Mouse (Mus musculus) heart, adult 2 months (tissue): ENCODE data around the gene Smg7. TPM values are rescaled to one million over a fixed set of nuclear protein-coding genes. Genes with fewer than 3 reads are reported as not detected.

Experiments
- DNase-seq, 2 experiments: peaks; one replicate each; pipeline ENCODE4 v3.0.0; 2021
- H3K27ac ChIP-seq: fragments of 200-600 bp; 2 replicates; pipeline ENCODE4 v1.8.1; 2022
- H3K27me3 ChIP-seq: fragments of 200-500 bp; 2 replicates; pipeline ENCODE4 v1.6.1; 2012; ENCODE audit warnings: mild to moderate bottlenecking, low read length, inconsistent platforms, mixed read lengths; ENCODE audit not compliant: control insufficient read depth, insufficient read depth
- H3K36me3 ChIP-seq: fragments of 200-500 bp; 2 replicates; pipeline ENCODE4 v1.6.1; 2012; ENCODE audit warnings: low read length, inconsistent platforms; ENCODE audit not compliant: control insufficient read depth, insufficient read depth
- H3K4me1 ChIP-seq: fragments of 200-500 bp; 2 replicates; pipeline ENCODE4 v1.6.1; 2011; ENCODE audit warnings: low read length; ENCODE audit not compliant: control insufficient read depth, insufficient read depth
- H3K4me3 ChIP-seq: fragments of 200-600 bp; 2 replicates; pipeline ENCODE4 v1.8.1; 2022
- H3K79me2 ChIP-seq: fragments of 200-500 bp; replicated peaks from 2 replicates; pipeline ENCODE4 v1.6.1; 2012; ENCODE audit warnings: mild to moderate bottlenecking, inconsistent platforms, low read length, moderate library complexity, mixed read lengths; ENCODE audit not compliant: control insufficient read depth, insufficient read depth
- H3K9ac ChIP-seq: fragments of 200-500 bp; 2 replicates; pipeline ENCODE4 v1.6.1; 2012; ENCODE audit warnings: low read depth, mild to moderate bottlenecking, control low read depth, inconsistent platforms, low read length, mixed read lengths
- CTCF ChIP-seq: fragments of 200-600 bp; IDR thresholded peaks from 2 replicates; pipeline ENCODE4 v1.8.1; 2022; ENCODE audit warnings: antibody characterized with exemption, mild to moderate bottlenecking, moderate library complexity
- EP300 ChIP-seq: fragments of 200-500 bp; IDR thresholded peaks from 2 replicates; pipeline ENCODE4 v1.6.1; 2011; ENCODE audit warnings: low read depth, low read length, control low read depth; ENCODE audit not compliant: insufficient read depth
- POLR2A ChIP-seq: fragments of 200-500 bp; IDR thresholded peaks from 2 replicates; pipeline ENCODE4 v1.6.1; 2011; ENCODE audit warnings: mild to moderate bottlenecking, low read depth, low read length, control low read depth; ENCODE audit not compliant: insufficient read depth
- whole genome bisulfite sequencing: fragments of 180-500 bp; shearing (Covaris S2); methylation state at CpG from one replicate; pipeline ENCODE4 v1.1.7; 2018; 5-methylcytosine and 5-hydroxymethylcytosine counted together
- intact Hi-C: fragments of 180-260 bp; cut with DNase I; formaldehyde crosslinking; loops from one replicate; pipeline ENCODE4 v1.15.1; 2025
- polyA plus RNA-seq: library from polyadenylated mRNA; depleted of rRNA; stranded (reverse); fragments of >200 nt; gene quantifications from 2 replicates; pipeline ENCODE4 v1.2.3, GENCODE M21; 2012
- total RNA-seq, 2 experiments: library from RNA; stranded (reverse); gene quantifications; 2 replicates each; pipeline ENCODE4 v1.2.3; 2021

The Smg7 gene
- total and polyA plus RNA-seq, 3 experiments: 36.0 to 39.3 (median 39.3) TPM

DNA sequence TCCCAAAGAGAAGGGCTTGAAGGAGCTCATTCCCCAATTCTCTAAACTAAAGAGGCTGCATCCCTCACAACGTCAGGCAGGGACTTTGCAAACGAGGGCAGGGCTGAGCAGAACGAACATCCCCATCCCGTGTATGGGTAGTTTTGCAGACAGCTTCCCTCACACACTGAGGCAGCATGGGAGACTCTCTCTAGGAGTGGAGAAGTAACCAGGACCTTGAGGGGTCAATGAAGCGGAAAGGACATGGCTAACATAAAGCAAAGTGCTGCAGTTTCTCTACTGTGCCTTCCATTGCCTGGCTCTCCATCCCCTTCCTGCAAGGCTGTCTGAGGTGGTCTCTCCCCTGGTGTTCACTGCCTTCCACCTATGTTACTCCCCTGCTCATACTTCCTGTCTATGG is 74.3 kb downstream of the Smg7 start:
- intact Hi-C loops: loop anchor here (5.0 kb wide), 1 partner anchor 1231 kb away; no protein-coding TSS in a partner anchor
- DNase-seq: no peak
- H3K79me2 ChIP-seq: no peaks in the 10 kb centered on the region
- TF ChIP-seq EP300 (no peak), CTCF (no peak), POLR2A (no peak)
- no peaks in the 10 kb centered on the region for H3K27me3 ChIP-seq
- no peak overlapping the region for H3K4me3 ChIP-seq
- peaks cover 2% of the 10 kb centered on the region; the same call in 1 of the 2 replicates for H3K4me1 ChIP-seq
- H3K9ac ChIP-seq: no peak overlapping the region
- H3K27ac ChIP-seq: no peak overlapping the region
- WGBS: 78% methylated on average over 5 of the region's 5 CpGs
- H3K36me3 ChIP-seq: no peaks in the 10 kb centered on the region

DNA sequence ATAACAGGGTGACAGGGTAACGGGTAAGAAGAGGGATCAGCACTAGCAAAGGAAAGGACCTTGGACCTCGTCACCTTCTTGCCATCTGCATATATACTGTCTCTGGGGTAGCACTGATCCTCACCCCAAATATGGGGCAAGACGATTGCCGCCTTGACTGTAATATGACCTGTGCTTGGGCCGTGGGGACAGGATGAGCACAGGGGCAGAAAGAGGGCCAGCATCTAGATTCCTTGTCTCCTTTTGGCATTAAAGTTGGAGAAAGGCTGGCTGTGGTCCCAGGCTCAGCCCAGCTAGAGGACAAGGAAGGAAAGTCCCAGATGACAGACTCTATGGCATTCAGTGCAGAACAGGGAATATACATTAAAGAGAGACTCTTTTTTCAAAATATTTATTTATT is 76.0 kb downstream of the Smg7 start:
- TF ChIP-seq CTCF: no peak
- TF ChIP-seq POLR2A: no peak
- TF ChIP-seq EP300: no peak
- no peak for DNase-seq
- no peak overlapping the region for H3K4me3 ChIP-seq
- no peaks in the 10 kb centered on the region for H3K79me2 ChIP-seq
- peaks cover 2% of the 10 kb centered on the region; the same call in 1 of the 2 replicates for H3K4me1 ChIP-seq
- intact Hi-C loops: loop anchor here (5.0 kb wide), 1 partner anchor 1229 kb away; no protein-coding TSS in a partner anchor
- H3K27ac ChIP-seq: no peak overlapping the region
- H3K27me3 ChIP-seq: no peaks in the 10 kb centered on the region
- no peaks in the 10 kb centered on the region for H3K36me3 ChIP-seq
- WGBS: 58% methylated on average over 5 of the region's 5 CpGs
- H3K9ac ChIP-seq: no peak overlapping the region

DNA sequence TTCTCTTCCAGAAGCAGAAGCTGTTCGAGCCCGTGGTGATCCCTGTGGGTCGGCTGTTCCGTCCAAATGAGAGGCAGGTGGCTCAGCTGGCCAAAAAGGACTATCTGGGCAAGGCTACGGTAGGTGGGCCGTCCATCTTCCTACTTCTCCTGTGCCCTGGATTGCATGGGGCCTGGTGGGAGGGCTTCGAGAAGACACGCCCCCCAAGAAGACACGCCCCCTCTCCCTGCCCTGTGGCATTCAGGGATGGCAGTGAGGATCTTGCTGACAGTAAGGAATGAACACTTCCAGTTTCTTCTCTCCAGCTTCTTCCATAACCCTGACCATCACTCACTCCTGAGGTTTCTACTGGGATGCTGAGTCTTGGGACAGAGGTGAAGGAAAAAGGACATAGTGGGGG is 78.2 kb downstream of the Smg7 start:
- 67% methylated on average over 9 of the region's 9 CpGs for WGBS
- H3K4me3 ChIP-seq: no peak overlapping the region
- no peaks in the 10 kb centered on the region for H3K36me3 ChIP-seq
- no peak overlapping the region for H3K27ac ChIP-seq
- TF ChIP-seq POLR2A (no peak), CTCF (no peak), EP300 (no peak)
- no peaks in the 10 kb centered on the region for H3K27me3 ChIP-seq
- no peak for DNase-seq
- peaks cover 2% of the 10 kb centered on the region; the same call in 1 of the 2 replicates for H3K4me1 ChIP-seq
- no peaks in the 10 kb centered on the region for H3K79me2 ChIP-seq
- intact Hi-C loops: no loop called here
- no peak overlapping the region for H3K9ac ChIP-seq

DNA sequence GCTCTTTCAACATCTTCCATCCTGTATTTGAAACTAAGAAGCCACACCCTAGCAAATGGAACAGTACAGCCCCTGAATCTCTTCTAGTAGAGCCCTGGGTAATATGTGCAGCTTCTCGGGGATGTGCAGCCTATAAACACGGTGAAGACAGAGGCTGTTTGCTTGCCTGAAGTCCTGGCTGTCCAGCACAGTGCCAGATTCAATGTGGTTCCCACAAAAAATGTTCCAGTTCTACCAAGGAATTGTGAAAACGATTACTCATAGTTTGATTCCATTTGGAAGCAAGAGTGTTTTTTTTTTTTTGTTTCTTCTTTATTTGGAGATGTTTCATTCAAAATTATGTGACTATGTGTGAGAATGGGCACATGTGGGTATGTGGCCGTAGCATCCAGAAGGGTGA is 80.7 kb downstream of the Smg7 start:
- 77% methylated on average over 4 of the region's 4 CpGs for WGBS
- peaks cover 8% of the 10 kb centered on the region for H3K4me1 ChIP-seq
- intact Hi-C loops: no loop called here
- no peak overlapping the region for H3K27ac ChIP-seq
- no peak for DNase-seq
- H3K79me2 ChIP-seq: no peaks in the 10 kb centered on the region
- no peak overlapping the region for H3K4me3 ChIP-seq
- no peaks in the 10 kb centered on the region for H3K36me3 ChIP-seq
- no peak overlapping the region for H3K9ac ChIP-seq
- no peak for TF ChIP-seq POLR2A
- TF ChIP-seq EP300: no peak
- TF ChIP-seq CTCF: no peak
- no peaks in the 10 kb centered on the region for H3K27me3 ChIP-seq

DNA sequence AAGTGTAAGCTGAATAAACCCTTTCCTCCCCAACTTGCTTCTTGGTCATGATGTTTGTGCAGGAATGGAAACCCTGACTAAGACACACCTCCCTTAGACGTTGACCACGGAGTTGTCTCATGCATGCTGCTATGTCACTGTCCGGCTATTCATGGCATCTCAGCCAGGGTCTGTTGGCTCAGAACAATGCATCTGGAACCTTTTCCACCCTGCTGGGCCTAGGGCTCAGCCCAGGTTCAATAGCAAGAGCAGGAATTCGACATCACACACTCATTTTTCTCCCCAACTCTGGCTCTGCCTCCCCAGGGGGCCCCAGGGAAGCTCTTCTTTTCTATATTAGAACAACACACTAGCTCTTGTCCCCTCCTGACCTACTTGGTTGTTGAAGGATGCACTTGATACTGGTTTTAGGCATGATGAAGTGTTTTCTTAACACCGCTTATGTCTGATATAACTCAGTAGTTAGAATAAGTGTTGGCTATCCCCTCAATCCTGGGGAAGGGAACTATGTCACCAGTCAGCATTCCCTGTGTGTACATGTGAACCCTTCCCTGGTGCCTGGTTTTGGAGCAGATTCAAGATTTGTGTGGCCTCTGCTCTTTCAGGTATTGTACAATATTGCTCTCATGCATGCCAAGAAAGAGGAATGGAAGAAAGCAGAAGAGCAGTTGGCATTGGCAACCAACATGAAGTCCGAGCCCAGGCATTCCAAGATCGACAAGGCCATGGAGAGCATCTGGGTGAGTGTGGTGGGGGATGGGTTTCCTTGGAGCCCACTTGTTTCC is 81.3 kb downstream of the Smg7 start:
- no peak overlapping the region for H3K9ac ChIP-seq
- TF ChIP-seq CTCF: no peak
- TF ChIP-seq POLR2A: no peak
- TF ChIP-seq EP300: no peak
- intact Hi-C loops: no loop called here
- no peaks in the 10 kb centered on the region for H3K36me3 ChIP-seq
- H3K4me3 ChIP-seq: no peak overlapping the region
- no peaks in the 10 kb centered on the region for H3K79me2 ChIP-seq
- no peak overlapping the region for H3K27ac ChIP-seq
- H3K4me1 ChIP-seq: peaks cover 7% of the 10 kb centered on the region
- no peaks in the 10 kb centered on the region for H3K27me3 ChIP-seq
- WGBS: 64% methylated on average over 7 of the region's 7 CpGs
- no peak for DNase-seq

DNA sequence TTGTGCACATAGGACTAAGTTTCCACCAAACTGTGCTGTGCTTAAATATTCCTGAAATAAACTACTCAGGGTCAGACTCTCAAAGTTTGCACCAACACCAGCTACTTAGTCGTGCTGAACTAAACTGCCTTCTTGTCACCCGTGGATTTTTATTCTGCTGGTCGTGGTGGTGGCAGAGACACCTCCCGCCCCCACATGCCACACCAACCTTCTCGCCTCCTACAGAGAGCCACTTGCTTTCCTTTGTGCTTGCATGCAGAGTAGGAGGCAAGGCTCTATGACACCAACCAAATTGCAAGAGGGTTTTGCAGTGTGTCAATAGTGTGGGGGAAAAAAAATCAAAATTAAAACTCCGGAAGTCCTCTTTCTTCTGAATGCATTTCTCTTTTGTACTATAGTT is 82.9 kb downstream of the Smg7 start:
- H3K4me1 ChIP-seq: peaks cover 7% of the 10 kb centered on the region
- no peak overlapping the region for H3K4me3 ChIP-seq
- intact Hi-C loops: no loop called here
- no peaks in the 10 kb centered on the region for H3K79me2 ChIP-seq
- TF ChIP-seq CTCF: no peak
- TF ChIP-seq POLR2A: no peak
- TF ChIP-seq EP300: no peak
- no peaks in the 10 kb centered on the region for H3K36me3 ChIP-seq
- 86% methylated on average over 6 of the region's 6 CpGs for WGBS
- no peak overlapping the region for H3K9ac ChIP-seq
- no peaks in the 10 kb centered on the region for H3K27me3 ChIP-seq
- H3K27ac ChIP-seq: no peak overlapping the region
- no peak for DNase-seq
